Mouse (Mus musculus) lung, embryonic 16.5 days (tissue): ENCODE data around the gene Chit1. TPM values are rescaled to one million over a fixed set of nuclear protein-coding genes. Genes with fewer than 3 reads are reported as not detected.

Experiments
- ATAC-seq: fragments of 200-750 bp; cut with Nextera tagmentation; 2 replicates; pipeline ENCODE4 v1.8.0; 2017; ENCODE audit warnings: low read depth, mild to moderate bottlenecking, moderate library complexity
- H3K27ac ChIP-seq: fragments of 300-500 bp; sonication (generic); 2 replicates; pipeline ENCODE4 v1.5.1; 2014; ENCODE audit warnings: mild to moderate bottlenecking, control low read depth, low read length
- H3K27me3 ChIP-seq: fragments of 300-500 bp; sonication (generic); 2 replicates; pipeline ENCODE4 v1.6.1; 2014; ENCODE audit warnings: low read depth, low read length, mixed read lengths; ENCODE audit not compliant: control insufficient read depth, insufficient read depth
- H3K36me3 ChIP-seq: fragments of 300-500 bp; sonication (generic); 2 replicates; pipeline ENCODE4 v1.6.1; 2014; ENCODE audit warnings: low read length; ENCODE audit not compliant: control insufficient read depth, insufficient read depth
- H3K4me1 ChIP-seq: fragments of 300-500 bp; sonication (generic); replicated peaks from 2 replicates; pipeline ENCODE4 v1.6.1; 2014; ENCODE audit warnings: low read length, mixed read lengths; ENCODE audit not compliant: control insufficient read depth, insufficient read depth
- H3K4me2 ChIP-seq: fragments of 300-500 bp; sonication (generic); 2 replicates; pipeline ENCODE4 v1.6.1; 2014; ENCODE audit warnings: low read depth, low read length, control low read depth
- H3K4me3 ChIP-seq: fragments of 300-500 bp; sonication (generic); 2 replicates; pipeline ENCODE4 v1.5.1; 2014; ENCODE audit warnings: mild to moderate bottlenecking, low read length, control low read depth
- H3K9ac ChIP-seq: fragments of 300-500 bp; sonication (generic); 2 replicates; pipeline ENCODE4 v1.6.1; 2014; ENCODE audit warnings: low read length, control low read depth
- H3K9me3 ChIP-seq: fragments of 300-500 bp; sonication (generic); 2 replicates; pipeline ENCODE4 v1.6.1; 2016; ENCODE audit warnings: low read length; ENCODE audit not compliant: control insufficient read depth
- WGBS: fragments of 180-500 bp; shearing (Covaris S2); extraction: QIAGEN DNeasy Blood & Tissue Kit; methylation state at CpG from one replicate; pipeline ENCODE4 v1.1.7; 2014; 5-methylcytosine and 5-hydroxymethylcytosine counted together
- polyA plus RNA-seq: library from polyadenylated mRNA; unstranded; fragments of >200 nt; fragmentation: Nextera tagmentation; extraction: Ambion mirVana; gene quantifications from 2 replicates; pipeline ENCODE4 v1.2.1, GENCODE M21; 2015

Gene Chit1
- polyA plus RNA-seq, 1 experiment from 2014 or later, result 0.09 TPM

- peak overlapping the region; percentile 41 for H3K4me2 ChIP-seq
- peak overlapping the region; percentile 57 for H3K9ac ChIP-seq
- H3K27ac ChIP-seq, result peak overlapping the region; percentile 97
- H3K36me3 ChIP-seq, result 0 out of 2 replicates have a peak, but pooled peaks cover 3% of the 10 kb centered on the region
- peak; percentile 63 for ATAC-seq
- H3K4me3 ChIP-seq, result no peak overlapping the region
- H3K4me1 ChIP-seq, result peaks cover 78% of the 10 kb centered on the region
- no peaks in the 10 kb centered on the region for H3K9me3 ChIP-seq
- WGBS, result 39% methylated on average over 8 of the region's 8 CpGs
- H3K27me3 ChIP-seq, result no peaks in the 10 kb centered on the region
Measured at GRCm38 (mm10) chr1:134070099-134070669, 40.9 kb upstream of the Chit1 start.

- Histone ChIP-seq H3K27me3 (no peaks in the 10 kb centered on the region), H3K4me2 (no peak overlapping the region; the same call in 1 of the 2 replicates), H3K9ac (peak overlapping the region; percentile 57), H3K9me3 (no peaks in the 10 kb centered on the region), H3K36me3 (peaks cover 13% of the 10 kb centered on the region), H3K4me1 (peaks cover 76% of the 10 kb centered on the region), H3K27ac (peak overlapping the region; percentile 97), H3K4me3 (no peak overlapping the region)
- ATAC-seq, result peak; percentile 53
- WGBS, result 20% methylated on average over 10 of the region's 10 CpGs
Measured at GRCm38 (mm10) chr1:134071411-134072018, 39.5 kb upstream of the Chit1 start.

GRCm38 (mm10) chr1:134073061-134073564 is 37.9 kb upstream of the Chit1 start:
- WGBS, result 71% methylated on average over 6 of the region's 6 CpGs
- Histone ChIP-seq H3K27ac (peak overlapping the region; percentile 49), H3K27me3 (no peaks in the 10 kb centered on the region), H3K36me3 (peaks cover 20% of the 10 kb centered on the region), H3K9me3 (no peaks in the 10 kb centered on the region), H3K9ac (no peak overlapping the region), H3K4me2 (no peak overlapping the region), H3K4me3 (no peak overlapping the region), H3K4me1 (peaks cover 73% of the 10 kb centered on the region)
- ATAC-seq, result no peak

- Histone ChIP-seq H3K27ac (peak overlapping the region; percentile 49), H3K4me1 (peaks cover 71% of the 10 kb centered on the region), H3K36me3 (peaks cover 20% of the 10 kb centered on the region), H3K4me2 (no peak overlapping the region), H3K4me3 (no peak overlapping the region), H3K9ac (no peak overlapping the region), H3K9me3 (no peaks in the 10 kb centered on the region), H3K27me3 (no peaks in the 10 kb centered on the region)
- 64% methylated on average over 1 of the region's 1 CpGs for WGBS
- ATAC-seq, result no peak
Measured at GRCm38 (mm10) chr1:134073658-134074057, 37.4 kb upstream of the Chit1 start.

- H3K9ac ChIP-seq, result no peak overlapping the region
- H3K9me3 ChIP-seq, result no peaks in the 10 kb centered on the region
- H3K4me3 ChIP-seq, result no peak overlapping the region
- H3K27me3 ChIP-seq, result no peaks in the 10 kb centered on the region
- no peak for ATAC-seq
- WGBS, result 62% methylated on average over 3 of the region's 3 CpGs
- peak overlapping the region; percentile 65; the same call in 1 of the 2 replicates for H3K4me2 ChIP-seq
- H3K27ac ChIP-seq, result peak overlapping the region; percentile 49; the same call in 1 of the 2 replicates
- peaks cover 69% of the 10 kb centered on the region for H3K4me1 ChIP-seq
- peaks cover 20% of the 10 kb centered on the region for H3K36me3 ChIP-seq
Measured at GRCm38 (mm10) chr1:134074184-134074583, 36.9 kb upstream of the Chit1 start.

- Histone ChIP-seq H3K9me3 (no peaks in the 10 kb centered on the region), H3K27me3 (no peaks in the 10 kb centered on the region), H3K4me1 (peaks cover 68% of the 10 kb centered on the region), H3K36me3 (peaks cover 20% of the 10 kb centered on the region), H3K27ac (0 out of 2 replicates have a peak overlapping the region, but pooled peaks have one; percentile 14), H3K9ac (no peak overlapping the region; the same call in 1 of the 2 replicates), H3K4me2 (peak overlapping the region; percentile 65), H3K4me3 (no peak overlapping the region)
- WGBS, result 74% methylated on average over 10 of the region's 10 CpGs
- no peak for ATAC-seq
Measured at GRCm38 (mm10) chr1:134074606-134075005, 36.4 kb upstream of the Chit1 start.

- Histone ChIP-seq H3K9ac (peak overlapping the region; percentile 88), H3K4me1 (peaks cover 71% of the 10 kb centered on the region), H3K27me3 (no peaks in the 10 kb centered on the region), H3K4me3 (peak overlapping the region; percentile 80), H3K36me3 (peaks cover 20% of the 10 kb centered on the region), H3K4me2 (peak overlapping the region; percentile 65), H3K27ac (peak overlapping the region; percentile 66), H3K9me3 (no peaks in the 10 kb centered on the region)
- 74% methylated on average over 8 of the region's 8 CpGs for WGBS
- ATAC-seq, result no peak
Measured at GRCm38 (mm10) chr1:134075532-134075931, 35.5 kb upstream of the Chit1 start.

- peaks cover 20% of the 10 kb centered on the region for H3K36me3 ChIP-seq
- H3K27me3 ChIP-seq, result no peaks in the 10 kb centered on the region
- no peaks in the 10 kb centered on the region for H3K9me3 ChIP-seq
- ATAC-seq, result no peak
- peak overlapping the region; percentile 88 for H3K9ac ChIP-seq
- peaks cover 59% of the 10 kb centered on the region for H3K4me1 ChIP-seq
- 59% methylated on average over 2 of the region's 2 CpGs for WGBS
- H3K4me3 ChIP-seq, result peak overlapping the region; percentile 80
- H3K27ac ChIP-seq, result peak overlapping the region; percentile 66
- peak overlapping the region; percentile 65 for H3K4me2 ChIP-seq
Measured at GRCm38 (mm10) chr1:134076789-134077188, 34.3 kb upstream of the Chit1 start.

- H3K27ac ChIP-seq, result peak overlapping the region; percentile 77
- peaks cover 53% of the 10 kb centered on the region for H3K4me1 ChIP-seq
- H3K27me3 ChIP-seq, result no peaks in the 10 kb centered on the region
- H3K4me3 ChIP-seq, result peak overlapping the region; percentile 80
- no peak for ATAC-seq
- H3K4me2 ChIP-seq, result peak overlapping the region; percentile 65
- H3K36me3 ChIP-seq, result peaks cover 20% of the 10 kb centered on the region
- peak overlapping the region; percentile 88 for H3K9ac ChIP-seq
- no peaks in the 10 kb centered on the region for H3K9me3 ChIP-seq
- 17% methylated on average over 14 of the region's 14 CpGs for WGBS
Measured at GRCm38 (mm10) chr1:134077389-134078060, 33.5 kb upstream of the Chit1 start.
